Mouse (Mus musculus): ENCODE measurements at regions not wholly inside any gene's neighbourhood (a gene's known extent, or its start where the extent isn't known, plus 50 kb on each side); places are given as distances from the start of the nearest gene placed in this dataset.

DNA sequence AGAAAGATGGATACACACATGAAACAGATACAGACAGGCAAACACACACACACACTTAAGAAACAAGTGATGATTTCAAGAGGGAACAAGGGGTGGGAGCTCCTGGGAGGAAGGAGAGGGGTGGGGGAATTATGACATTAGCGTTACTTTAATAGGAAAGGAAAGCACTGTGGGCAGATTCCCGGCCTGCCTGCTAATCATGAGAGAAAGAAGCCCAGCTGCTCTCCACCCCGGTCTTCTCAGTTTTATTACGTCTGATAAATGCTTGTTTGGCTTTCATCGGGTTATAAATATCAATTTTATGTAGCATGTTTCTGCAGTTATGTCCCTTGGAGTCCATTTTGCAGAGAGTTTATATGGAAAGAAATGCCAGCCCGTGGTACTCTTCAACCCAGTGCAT lies 554.1 kb downstream of the Zfp704 start:
- H3K27me3 ChIP-seq (replicated peaks), result no peaks in the 10 kb centered on the region
- ATAC-seq (ENCODE audit: low FRiP score, low read depth), result no peak
- no peak overlapping the region for H3K27ac ChIP-seq

More for the DNA sequence above, 554.1 kb downstream of the Zfp704 start:
- Histone ChIP-seq H3K9ac (no peak overlapping the region), H3K9me3 (no peaks in the 10 kb centered on the region), H3K4me2 (replicated peaks) (no peak overlapping the region), H3K4me3 (no peak overlapping the region), H3K36me3 (no peaks in the 10 kb centered on the region), H3K4me1 (no peaks in the 10 kb centered on the region)
- WGBS, result 65% methylated on average over 6 of the region's 6 CpGs

All from neural tube, embryonic 12.5 days (tissue).